Mouse (Mus musculus) hindbrain, embryonic 16.5 days (tissue): ENCODE data around the gene Myh8. TPM values are rescaled to one million over a fixed set of nuclear protein-coding genes. Genes with fewer than 3 reads are reported as not detected.

ENCODE experiments used
- ATAC-seq: fragments of 200-750 bp; cut with Nextera tagmentation; 2 replicates; pipeline ENCODE4 v1.8.0; 2017; ENCODE audit warnings: moderate TSS enrichment, moderate library complexity
- H3K27ac ChIP-seq: fragments of 300-500 bp; sonication (generic); 2 replicates; pipeline ENCODE4 v1.5.1; 2014; ENCODE audit warnings: low read depth, mild to moderate bottlenecking, control low read depth, low read length, moderate library complexity
- H3K27me3 ChIP-seq: fragments of 300-500 bp; sonication (generic); replicated peaks from 2 replicates; pipeline ENCODE4 v1.6.1; 2014; ENCODE audit warnings: low read length; ENCODE audit not compliant: control insufficient read depth, insufficient read depth
- H3K36me3 ChIP-seq: fragments of 300-500 bp; sonication (generic); 2 replicates; pipeline ENCODE4 v1.6.1; 2014; ENCODE audit warnings: mild to moderate bottlenecking, low read length, moderate library complexity, mixed read lengths; ENCODE audit not compliant: control insufficient read depth, insufficient read depth
- H3K4me1 ChIP-seq: fragments of 300-500 bp; sonication (generic); 2 replicates; pipeline ENCODE4 v1.6.1; 2014; ENCODE audit warnings: low read depth, low read length; ENCODE audit not compliant: control insufficient read depth, insufficient read depth
- H3K4me2 ChIP-seq: fragments of 300-500 bp; sonication (generic); 2 replicates; pipeline ENCODE4 v1.6.1; 2014; ENCODE audit warnings: mild to moderate bottlenecking, low read length, control low read depth, moderate library complexity
- H3K4me3 ChIP-seq: fragments of 300-500 bp; sonication (generic); 2 replicates; pipeline ENCODE4 v1.5.1; 2014; ENCODE audit warnings: mild to moderate bottlenecking, low read length, control low read depth, moderate library complexity
- H3K9ac ChIP-seq: fragments of 300-500 bp; sonication (generic); 2 replicates; pipeline ENCODE4 v1.6.1; 2014; ENCODE audit warnings: low read depth, mild to moderate bottlenecking, control low read depth, low read length, moderate library complexity
- H3K9me3 ChIP-seq: fragments of 300-500 bp; sonication (generic); 2 replicates; pipeline ENCODE4 v1.6.1; 2014; ENCODE audit warnings: mild to moderate bottlenecking, low read length, moderate library complexity; ENCODE audit not compliant: control insufficient read depth
- WGBS: fragments of 180-500 bp; shearing (Covaris S2); extraction: QIAGEN DNeasy Blood & Tissue Kit; methylation state at CpG from one replicate; pipeline ENCODE4 v1.1.7; 2014; 5-methylcytosine and 5-hydroxymethylcytosine counted together
- polyA plus RNA-seq: library from polyadenylated mRNA; unstranded; fragments of >200 nt; fragmentation: Nextera tagmentation; extraction: Ambion mirVana; gene quantifications from 2 replicates; pipeline ENCODE4 v1.2.1, GENCODE M21; 2015

Gene Myh8
- polyA plus RNA-seq, 1 experiment from 2014 or later: 1.1 TPM

GRCm38 (mm10) chr11:67350153-67350768, 73.3 kb downstream of the Myh8 start:
- peak; percentile 75 for ATAC-seq
- no peaks in the 10 kb centered on the region for H3K36me3 ChIP-seq
- no peak overlapping the region for H3K27ac ChIP-seq
- H3K4me3 ChIP-seq: no peak overlapping the region
- 63% methylated on average over 14 of the region's 14 CpGs for WGBS
- no peak overlapping the region for H3K4me2 ChIP-seq
- no peaks in the 10 kb centered on the region for H3K4me1 ChIP-seq
- H3K9me3 ChIP-seq: no peaks in the 10 kb centered on the region
- no peaks in the 10 kb centered on the region for H3K27me3 ChIP-seq
- no peak overlapping the region for H3K9ac ChIP-seq

GRCm38 (mm10) chr11:67353011-67353410, 76.1 kb downstream of the Myh8 start:
- no peak overlapping the region for H3K4me3 ChIP-seq
- no peak overlapping the region for H3K27ac ChIP-seq
- ATAC-seq: no peak
- H3K9ac ChIP-seq: no peak overlapping the region
- H3K27me3 ChIP-seq: no peaks in the 10 kb centered on the region
- H3K4me1 ChIP-seq: no peaks in the 10 kb centered on the region
- no peak overlapping the region for H3K4me2 ChIP-seq
- 60% methylated on average over 4 of the region's 4 CpGs for WGBS
- H3K36me3 ChIP-seq: no peaks in the 10 kb centered on the region
- H3K9me3 ChIP-seq: no peaks in the 10 kb centered on the region

- 72% methylated on average over 10 of the region's 10 CpGs for WGBS
- Histone ChIP-seq H3K4me3 (no peak overlapping the region), H3K9ac (no peak overlapping the region), H3K36me3 (no peaks in the 10 kb centered on the region), H3K4me2 (no peak overlapping the region), H3K27me3 (no peaks in the 10 kb centered on the region), H3K27ac (no peak overlapping the region), H3K9me3 (no peaks in the 10 kb centered on the region), H3K4me1 (no peaks in the 10 kb centered on the region)
- no peak for ATAC-seq
These were observed 81.1 kb downstream of the Myh8 start for GRCm38 (mm10) chr11:67358031-67358430.

Other genes starting within 250 kb of the Myh8 start
- 30.3 and 30.8 TPM in 2 replicates for gene Adprm, start 224.5 kb upstream of the Myh8 start, polyA plus RNA-seq
- gene Sco1, start 224.5 kb upstream of the Myh8 start, polyA plus RNA-seq: 9.6 and 12.0 TPM in 2 replicates
- 0.29 and 11.0 TPM in 2 replicates for gene Myh3, start 198.8 kb upstream of the Myh8 start, polyA plus RNA-seq
- gene Myh2, start 106.1 kb upstream of the Myh8 start, polyA plus RNA-seq: 0.15 and 0.21 TPM in 2 replicates
- 0.10 and 0.13 TPM in 2 replicates for gene Myh1, start 77.1 kb upstream of the Myh8 start, polyA plus RNA-seq
- 0.04 and 0.05 TPM in 2 replicates for gene Myh4, start 39.1 kb upstream of the Myh8 start, polyA plus RNA-seq
- gene Myh13, start 44.5 kb downstream of the Myh8 start, polyA plus RNA-seq: 0.37 and 0.58 TPM in 2 replicates
- gene Gas7, start 178.3 kb downstream of the Myh8 start, polyA plus RNA-seq: 31.0 and 34.8 TPM in 2 replicates